Comparison of ENCODE assay signal across 26 mouse cellular contexts in genomic region chr6:127987374-127987773, GRCm38 (mm10).
DNase-seq lines count a peak whose midpoint lies in the region; ATAC-seq and TF ChIP-seq lines count a peak whose summit lies in the region.
"Had no signal": no experiment of that assay in that cellular context is flagged by ENCODE, and none has a peak within 500 bp of the region (broad histone marks: within the 10 kb centered on the region; RNA-seq: fewer than 3 reads in every experiment).

No protein-coding gene starts in this region.

- H3K27me3 ChIP-seq in heart, embryonic 11.5 days (ENCODE audit: control insufficient read depth, insufficient read depth, low read length), result no peaks in the 10 kb centered on the region
- H3K27me3 ChIP-seq in heart, postnatal 0 days (ENCODE audit: control insufficient read depth, insufficient read depth, low read length), result no peaks in the 10 kb centered on the region
- H3K27me3 ChIP-seq: hindbrain, embryonic 12.5 days; limb, embryonic 15.5 days; megakaryocyte, embryonic 14.5 days; neural tube, embryonic 12.5 days; Patski had no signal

- DNase-seq in gastrocnemius, adult 2 months, result peak; percentile 63
- no peak for DNase-seq in gastrocnemius, postnatal 10 days
- peak; percentile 19 for DNase-seq in heart, adult 8-10 months (ENCODE audit: low spot score)
- peak; percentile 61 for DNase-seq in heart, postnatal 0 days (ENCODE audit: low spot score)
- DNase-seq in thymus, postnatal 25 days, result no peak
- no peak for DNase-seq in testis, postnatal 10 days (ENCODE audit: low spot score)
- DNase-seq: B cell, adult 2 months; cerebellum, adult 8-10 months; cerebellum, postnatal 36 days; kidney, adult 2 months; left cerebral cortex, postnatal 4 days; lung, embryonic 14.5 days had no signal

- TF ChIP-seq EP300 in heart, postnatal 0 days (IDR thresholded peaks at IDR 0.05; ENCODE audit: low read depth), result no peak

- 79% methylated on average over 14 of the region's 14 CpGs for WGBS in heart, embryonic 11.5 days (ENCODE audit: insufficient replicate concordance)
- WGBS in heart, postnatal 0 days, result 55% methylated on average over 14 of the region's 14 CpGs

- no peak overlapping the region for H3K9ac ChIP-seq in heart, embryonic 11.5 days (ENCODE audit: low read depth, low read length)
- no peak overlapping the region for H3K9ac ChIP-seq in heart, postnatal 0 days (replicated peaks; ENCODE audit: low read depth, low read length)
- H3K9ac ChIP-seq: hindbrain, embryonic 12.5 days; limb, embryonic 15.5 days; liver, embryonic 14.5 days; lung, embryonic 14.5 days; midbrain, embryonic 13.5 days; neural tube, embryonic 12.5 days had no signal

- no peak overlapping the region for H3K4me3 ChIP-seq in gastrocnemius, adult 2 months
- H3K4me3 ChIP-seq in heart, embryonic 11.5 days (ENCODE audit: low read depth, low read length), result no peak overlapping the region
- no peak overlapping the region for H3K4me3 ChIP-seq in heart, postnatal 0 days (ENCODE audit: low read depth, low read length)
- H3K4me3 ChIP-seq: forebrain, embryonic 10.5 days; hindbrain, embryonic 12.5 days; left cerebral cortex, adult 2 months; limb, embryonic 15.5 days; midbrain, embryonic 13.5 days; neural tube, embryonic 12.5 days had no signal

- intact Hi-C loops in gastrocnemius, adult 2 months (cut with DNase I), result no loop called here

- no peak overlapping the region for H3K4me2 ChIP-seq in heart, embryonic 11.5 days
- no peak overlapping the region for H3K4me2 ChIP-seq in heart, postnatal 0 days (ENCODE audit: low read depth, low read length)
- H3K4me2 ChIP-seq: hindbrain, embryonic 12.5 days; limb, embryonic 15.5 days; lung, embryonic 14.5 days; midbrain, embryonic 13.5 days; neural tube, embryonic 12.5 days had no signal

- peaks cover 71% of the 10 kb centered on the region for H3K4me1 ChIP-seq in heart, embryonic 11.5 days (ENCODE audit: control insufficient read depth, insufficient read depth, low read length)
- peaks cover 64% of the 10 kb centered on the region for H3K4me1 ChIP-seq in heart, postnatal 0 days (ENCODE audit: control insufficient read depth, insufficient read depth)

- no peaks in the 10 kb centered on the region for H3K36me3 ChIP-seq in heart, embryonic 11.5 days (ENCODE audit: control insufficient read depth, insufficient read depth, low read length)
- H3K36me3 ChIP-seq in heart, postnatal 0 days (replicated peaks; ENCODE audit: control insufficient read depth, insufficient read depth, low read length), result 0 out of 2 replicates have a peak, but pooled peaks cover 4% of the 10 kb centered on the region
- H3K36me3 ChIP-seq: forebrain, embryonic 10.5 days; G1E; hindbrain, embryonic 12.5 days; limb, embryonic 15.5 days; midbrain, embryonic 13.5 days; neural tube, embryonic 12.5 days had no signal

- peak overlapping the region; percentile 85 for H3K27ac ChIP-seq in gastrocnemius, adult 2 months
- peak overlapping the region; percentile 75 for H3K27ac ChIP-seq in heart, embryonic 11.5 days (ENCODE audit: low read depth, low read length)
- peak overlapping the region; percentile 96 for H3K27ac ChIP-seq in heart, postnatal 0 days (ENCODE audit: low read depth)
- H3K27ac ChIP-seq: forebrain, embryonic 10.5 days; hindbrain, embryonic 12.5 days; kidney, postnatal 0 days; left cerebral cortex, adult 2 months; limb, embryonic 15.5 days; liver, embryonic 14.5 days; midbrain, embryonic 13.5 days; neural tube, embryonic 12.5 days had no signal

- H3K9me3 ChIP-seq in heart, embryonic 11.5 days (replicated peaks; ENCODE audit: control insufficient read depth, low read length), result no peaks in the 10 kb centered on the region
- no peaks in the 10 kb centered on the region for H3K9me3 ChIP-seq in heart, postnatal 0 days (replicated peaks; ENCODE audit: control insufficient read depth, low read length)
- H3K9me3 ChIP-seq: forebrain, embryonic 10.5 days; hindbrain, embryonic 12.5 days; limb, embryonic 15.5 days; megakaryocyte, embryonic 14.5 days; midbrain, embryonic 13.5 days; neural tube, embryonic 12.5 days had no signal

- no peak for TF ChIP-seq CTCF in gastrocnemius, adult 2 months (IDR thresholded peaks at IDR 0.05)
- TF ChIP-seq CTCF in heart, postnatal 0 days (IDR thresholded peaks at IDR 0.05; ENCODE audit: low read depth), result no peak

- no peak for ATAC-seq in heart, embryonic 11.5 days (replicated peaks; ENCODE audit: insufficient number of reproducible peaks, low FRiP score, low TSS enrichment)
- no peak for ATAC-seq in heart, postnatal 0 days (ENCODE audit: insufficient read depth, low read depth)
- ATAC-seq in megakaryocyte, adult 5-6 weeks (ENCODE audit: poor library complexity, severe bottlenecking), result no peak
- ATAC-seq: forebrain, embryonic 16.5 days; midbrain, embryonic 13.5 days; Patski had no signal

Comparison
In these comparisons a context has a peak if more than half of its experiments do, and no peak if none do; other contexts are left out.
1. DNase-seq: peak in gastrocnemius, adult 2 months (single experiment), heart, adult 8-10 months (single experiment) and heart, postnatal 0 days (single experiment); none in gastrocnemius, postnatal 10 days (single experiment), thymus, postnatal 25 days (single experiment) and testis, postnatal 10 days (single experiment).
2. Peak in every context shown above with its lines, with median percentiles within 50 percentile points of each other: H3K27ac ChIP-seq.